Mouse (Mus musculus): ENCODE results near the gene Dab1. TPM values are rescaled to one million over a fixed set of nuclear protein-coding genes. Genes with fewer than 3 reads are reported as not detected.

The Dab1 gene
- total RNA-seq, 2 experiments from 2014 or later: 0.49 to 0.86 TPM

DNA sequence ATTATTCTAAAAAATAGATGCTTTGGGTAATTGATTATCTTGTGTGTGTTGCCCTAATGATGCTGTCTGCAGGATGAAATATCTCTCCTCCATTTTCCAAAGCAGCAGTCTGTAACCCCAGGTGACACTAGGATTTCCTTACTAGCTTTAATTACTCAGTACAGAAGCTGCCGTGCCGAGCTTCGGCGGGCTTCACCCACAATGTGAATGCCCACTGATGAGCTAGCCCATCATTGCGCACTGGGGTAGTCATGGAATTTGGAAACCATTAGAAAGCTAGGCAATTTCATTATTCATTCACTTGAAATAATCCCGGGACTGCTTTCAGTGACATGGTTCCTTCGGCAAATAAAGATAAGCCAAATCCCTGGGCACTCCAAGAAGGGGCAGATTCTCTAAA is 894.5 kb downstream of the Dab1 start:
- DNase-seq: no peak

GRCm38 (mm10) chr4:104514568-104515000 is 895.4 kb downstream of the Dab1 start:
- peak; percentile 35 to 52 for DNase-seq

- DNase-seq: no peak
Observed at GRCm38 (mm10) chr4:104515681-104516080, 896.5 kb downstream of the Dab1 start.

GRCm38 (mm10) chr4:104522324-104522723 is 903.2 kb downstream of the Dab1 start:
- DNase-seq: no peak

DNA sequence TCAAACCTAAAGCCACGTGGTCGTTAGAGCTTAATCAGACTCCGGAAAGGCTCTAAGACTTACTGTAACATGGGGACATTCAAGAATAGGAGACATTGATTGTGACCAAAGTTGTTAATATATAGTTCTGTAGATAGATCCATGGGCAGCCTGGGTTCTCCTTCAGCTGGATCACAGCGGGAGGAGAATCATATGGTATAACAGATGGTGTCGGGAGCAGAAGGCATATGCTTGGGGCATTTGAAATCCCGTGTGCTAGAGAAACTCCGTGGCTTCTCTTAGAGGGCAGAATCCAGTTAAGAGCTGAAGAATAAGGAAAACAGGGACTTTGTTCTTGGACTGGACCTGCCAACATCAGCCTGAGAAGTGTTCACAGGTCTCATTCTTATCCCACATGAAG is 904.6 kb downstream of the Dab1 start:
- no peak for DNase-seq

- DNase-seq: no peak
Observed at GRCm38 (mm10) chr4:104529905-104530646, 910.9 kb downstream of the Dab1 start.

DNA sequence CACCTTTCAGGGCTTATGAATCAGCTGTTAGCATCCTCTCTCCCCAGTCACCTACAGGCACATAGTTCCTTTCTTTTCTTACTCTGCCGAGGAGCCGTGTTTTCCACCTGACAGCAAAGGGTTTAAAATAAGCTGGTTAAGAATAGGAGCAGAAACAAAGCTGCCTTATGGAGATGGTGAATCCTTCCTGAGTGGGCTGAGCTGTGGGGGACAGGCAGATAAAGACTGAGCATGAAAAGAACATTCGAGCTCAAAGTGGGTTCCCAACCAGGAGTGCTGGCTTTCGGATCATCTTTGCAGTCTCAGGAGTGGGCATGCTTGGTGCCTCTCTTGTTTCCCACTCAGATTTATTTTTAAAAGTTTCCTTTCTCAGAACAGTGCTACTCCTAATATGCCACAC is 913.7 kb downstream of the Dab1 start:
- no peak for DNase-seq

- no peak for DNase-seq
Observed at GRCm38 (mm10) chr4:104538420-104538819, 919.3 kb downstream of the Dab1 start.

DNA sequence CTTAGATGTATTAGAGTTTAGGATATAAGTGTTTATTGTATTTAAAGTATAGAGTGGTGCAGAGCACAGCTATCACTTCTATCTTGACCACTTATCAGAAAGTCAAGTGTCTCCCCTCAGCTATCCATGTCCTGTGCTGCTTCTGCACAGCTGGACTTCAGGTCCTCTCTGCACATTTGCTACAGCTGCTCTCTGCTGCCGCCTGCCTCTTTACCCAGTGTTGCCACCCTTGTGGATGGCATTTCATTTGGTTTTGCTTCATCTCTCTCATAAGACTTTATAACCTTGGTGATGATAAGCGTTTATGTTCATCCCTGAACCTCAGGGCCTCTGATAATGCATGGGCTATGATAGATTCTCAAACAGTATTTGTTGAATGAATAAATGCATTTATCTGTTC is 919.9 kb downstream of the Dab1 start:
- DNase-seq: peak in 1 of 2 experiments; percentile 7

DNA sequence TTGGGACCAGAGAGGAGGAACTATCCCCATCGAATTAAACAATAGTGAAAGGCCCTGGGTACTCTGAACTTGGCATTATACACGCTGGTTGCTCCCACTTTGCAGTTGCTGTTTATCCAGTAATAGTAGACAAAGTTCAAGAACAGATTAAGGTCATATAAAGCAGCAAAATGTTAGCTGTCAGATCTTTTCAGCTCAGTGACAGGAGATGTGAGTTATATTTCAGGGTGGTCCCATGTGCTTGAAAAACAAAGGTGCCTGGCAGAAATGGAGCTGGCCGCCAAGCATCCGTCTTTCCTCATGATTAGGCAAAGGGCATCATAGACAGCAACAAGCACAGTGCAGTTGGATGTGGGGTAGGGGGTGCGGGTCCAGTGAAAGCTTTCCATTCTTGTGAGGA is 927.9 kb downstream of the Dab1 start:
- DNase-seq: no peak

DNA sequence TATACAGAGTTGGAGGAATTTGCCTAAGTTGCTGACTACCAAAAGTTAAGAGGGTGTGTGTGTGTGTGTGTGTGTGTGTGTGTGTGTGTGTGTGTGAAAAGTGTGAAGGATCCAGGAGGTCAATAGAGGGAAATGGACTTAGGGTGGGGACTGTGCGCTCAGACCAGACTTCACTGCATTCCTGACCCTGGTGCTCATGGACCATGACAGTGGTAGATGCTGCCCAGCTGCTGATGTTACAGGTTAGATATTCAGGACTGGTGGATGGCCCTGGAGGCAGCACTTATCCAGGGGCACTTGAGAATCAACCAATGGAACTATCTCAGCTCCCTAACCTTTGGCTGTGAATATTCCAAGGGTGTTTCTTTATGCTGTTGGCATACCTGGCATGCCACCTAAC is 929.1 kb downstream of the Dab1 start:
- DNase-seq: no peak

- no peak for DNase-seq
Observed at GRCm38 (mm10) chr4:104550581-104551205, 931.5 kb downstream of the Dab1 start.

DNA sequence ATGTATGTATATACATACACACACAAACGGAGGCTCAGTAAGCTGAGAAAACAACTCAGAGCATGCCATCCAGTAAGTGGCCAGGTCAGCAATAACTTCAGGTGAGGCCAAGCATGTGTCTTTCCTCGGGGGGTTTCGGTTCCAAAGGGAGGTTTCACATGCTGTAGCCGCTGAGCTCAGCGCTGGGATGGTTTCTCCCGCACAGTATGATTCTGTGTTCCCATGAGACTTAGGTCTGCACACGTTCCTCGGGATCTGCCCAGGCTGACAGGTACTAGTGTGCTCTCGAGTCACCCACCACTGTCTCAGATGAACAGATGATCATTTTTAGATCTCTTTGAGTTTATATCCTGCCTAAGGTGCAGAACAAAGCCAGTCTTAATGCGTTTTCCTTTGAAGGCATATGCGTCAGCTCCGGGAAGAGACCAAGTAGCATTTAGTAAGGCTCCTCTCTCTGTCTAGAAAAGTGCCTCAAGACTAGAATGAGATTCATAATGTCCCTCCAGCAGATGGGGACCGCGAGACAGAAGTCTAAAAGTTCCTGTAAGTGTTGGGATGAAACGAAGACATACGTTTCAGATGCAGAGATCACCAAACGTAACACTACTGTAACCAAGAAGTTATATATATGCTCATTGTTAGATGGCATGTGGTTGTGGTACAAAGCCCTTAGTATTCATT is 932.4 kb downstream of the Dab1 start:
- DNase-seq: no peak

- no peak for DNase-seq
Observed at GRCm38 (mm10) chr4:104555408-104555807, 936.2 kb downstream of the Dab1 start.

- no peak for DNase-seq
Observed at GRCm38 (mm10) chr4:104563512-104563911, 944.4 kb downstream of the Dab1 start.

DNA sequence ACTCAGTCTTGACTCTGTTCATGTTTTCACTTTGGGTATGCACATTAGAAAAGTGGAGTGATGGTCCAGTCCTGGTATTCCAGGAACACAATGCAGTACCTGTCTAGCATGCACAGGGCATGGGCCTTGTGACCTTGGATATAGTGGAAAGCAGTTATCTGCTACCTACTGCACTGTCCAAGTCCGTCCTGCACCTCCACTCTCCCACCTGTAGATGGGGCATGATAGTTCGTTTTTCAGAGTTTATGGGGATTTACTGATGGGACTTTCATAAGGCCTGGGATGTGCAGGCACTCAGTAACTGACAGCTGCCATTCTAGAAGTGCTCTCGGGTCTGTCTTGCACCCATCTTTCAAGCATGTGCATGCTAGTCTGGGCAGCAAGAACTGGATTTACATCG is 951.4 kb downstream of the Dab1 start:
- DNase-seq: no peak

DNA sequence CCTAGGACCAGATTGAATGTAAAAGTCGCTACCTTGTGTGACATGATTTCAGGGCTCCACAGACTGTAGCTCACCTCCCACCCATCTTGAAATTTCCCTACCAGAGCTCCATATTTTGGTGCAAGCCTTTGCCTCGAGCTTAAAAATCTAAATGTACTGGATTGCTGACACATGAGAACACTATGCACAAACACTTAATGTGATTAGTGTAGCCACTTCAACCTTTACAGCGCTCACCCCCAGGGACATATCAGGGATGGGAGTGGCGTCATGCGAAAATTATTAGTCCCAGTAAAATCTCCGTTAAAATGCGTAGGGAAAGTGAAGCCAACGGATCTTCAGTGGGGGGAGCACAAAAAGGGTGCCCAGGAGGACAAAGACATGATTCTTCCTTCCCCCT is 953.3 kb downstream of the Dab1 start:
- no peak for DNase-seq

GRCm38 (mm10) chr4:104573419-104573818 is 954.3 kb downstream of the Dab1 start:
- no peak for DNase-seq

GRCm38 (mm10) chr4:104578370-104578769 is 959.2 kb downstream of the Dab1 start:
- no peak for DNase-seq

DNA sequence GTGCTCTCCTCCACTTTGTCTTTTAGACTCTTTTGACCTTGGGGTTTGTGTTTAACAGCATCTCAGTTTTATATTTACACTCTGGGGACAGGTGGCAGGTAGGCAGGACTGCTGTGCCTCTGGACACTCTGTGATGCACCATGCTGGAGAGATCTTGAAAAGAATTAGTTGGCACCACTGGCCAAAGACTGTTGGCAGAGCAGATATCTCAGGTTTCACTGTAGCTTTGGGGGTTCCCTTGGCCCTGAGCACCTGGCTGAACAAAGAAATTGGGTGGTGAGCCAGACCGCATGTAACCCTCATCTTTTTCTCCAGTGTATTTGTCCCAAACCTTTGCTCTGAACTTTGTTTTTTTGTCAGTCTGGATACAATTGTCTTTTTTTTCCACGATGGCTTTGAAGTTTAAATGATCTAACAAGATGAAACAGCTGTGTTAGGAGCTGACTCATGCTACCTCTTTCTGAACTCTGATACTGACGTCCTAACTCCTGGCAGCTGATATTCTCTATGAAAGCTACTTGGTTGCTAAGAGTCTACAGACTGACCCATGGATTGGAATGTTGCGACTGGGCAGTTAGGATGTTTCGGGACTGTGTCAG is 960.9 kb downstream of the Dab1 start:
- DNase-seq: peak in 1 of 2 experiments; percentile 2

- peak; percentile 4 to 15 for DNase-seq
Observed at GRCm38 (mm10) chr4:104582726-104583125, 963.6 kb downstream of the Dab1 start.

- no peak for DNase-seq
Observed at GRCm38 (mm10) chr4:104587826-104588225, 968.7 kb downstream of the Dab1 start.

GRCm38 (mm10) chr4:104596936-104597335 is 977.8 kb downstream of the Dab1 start:
- DNase-seq: no peak

Measured in adrenal gland, postnatal 36 days (tissue).